Mouse (Mus musculus) CH12.LX (cell line): ENCODE measurements around the gene Gm21822. TPM values are rescaled to one million over a fixed set of nuclear protein-coding genes. Genes with fewer than 3 reads are reported as not detected.
"Not testable (repeated sequence)": the region's sequence is repeated elsewhere in the genome, so short reads cannot be mapped to it uniquely, and the experiment has no call there.

ENCODE experiments used
- DNase-seq: peaks from one replicate; pipeline ENCODE4 v3.0.0-alpha.2; 2013; ENCODE audit errors: extremely low read depth
- H3K27ac ChIP-seq: 2 replicates; pipeline ENCODE4 v1.5.1; 2012; ENCODE audit warnings: low read depth, mild to moderate bottlenecking, control low read depth, moderate library complexity; ENCODE audit not compliant: insufficient read depth
- H3K27me3 ChIP-seq: replicated peaks from 2 replicates; pipeline ENCODE3; 2012; ENCODE audit warnings: inconsistent platforms
- H3K36me3 ChIP-seq, 2 experiments: replicated peaks in 1 of 2; 2 replicates each; pipeline versions ENCODE3 to v1.6.1; 2012; ENCODE audit warnings: inconsistent platforms in 1 of 2, low read length in 1 of 2, mild to moderate bottlenecking in 1 of 2, mixed read lengths in 1 of 2, moderate library complexity in 1 of 2; ENCODE audit not compliant: control insufficient read depth in 1 of 2, insufficient read depth in 1 of 2
- H3K4me1 ChIP-seq, 2 experiments: 2 replicates each; pipeline ENCODE4 v1.6.1; 2012; ENCODE audit warnings: inconsistent platforms in 1 of 2, moderate library complexity in 1 of 2; ENCODE audit not compliant: insufficient read depth in 2 of 2, control insufficient read depth in 1 of 2
- H3K4me2 ChIP-seq: 2 replicates; pipeline ENCODE4 v1.6.1; 2012; ENCODE audit warnings: low read depth, mild to moderate bottlenecking, control low read depth; ENCODE audit not compliant: poor library complexity, insufficient read depth, severe bottlenecking
- H3K4me3 ChIP-seq, 3 experiments: fragments of 150-350 bp in 1 of 3; sonication (generic) in 1 of 3; replicated peaks in 1 of 3; 2 replicates each; pipeline versions ENCODE3 to v1.5.1; 2011 to 2012; ENCODE audit warnings: low read depth in 2 of 3, low read length in 2 of 3, mild to moderate bottlenecking in 2 of 3, moderate library complexity in 2 of 3, control low read depth in 1 of 3, improper control_type of control experiment in 1 of 3, inconsistent platforms in 1 of 3, mixed read lengths in 1 of 3; ENCODE audit not compliant: poor library complexity in 1 of 3
- H3K79me2 ChIP-seq: replicated peaks from 2 replicates; pipeline ENCODE4 v1.6.1; 2012; ENCODE audit warnings: mild to moderate bottlenecking, moderate library complexity; ENCODE audit not compliant: control insufficient read depth, poor library complexity, insufficient read depth, severe bottlenecking; ENCODE audit errors: extremely low read depth
- H3K9ac ChIP-seq: 2 replicates; pipeline ENCODE4 v1.6.1; 2012; ENCODE audit warnings: low read depth, mild to moderate bottlenecking, control low read depth, moderate library complexity; ENCODE audit not compliant: insufficient read depth
- H3K9me3 ChIP-seq: replicated peaks from 2 replicates; pipeline ENCODE3; 2012; ENCODE audit warnings: low read length, inconsistent platforms, mixed read lengths
- dilution Hi-C: fragments of 300-500 bp; cut with MboI; formaldehyde crosslinking; loops from 2 replicates; pipeline ENCODE4 v1.14.3; 2020; ENCODE audit warnings: low sequenced_read_pairs; ENCODE audit not compliant: extremely low pct_unique_long_range_greater_than_20kb, extremely low pct_ligation_motif_present
- in situ Hi-C: fragments of 300-500 bp; cut with MboI; formaldehyde crosslinking; loops from 3 replicates; pipeline ENCODE4 v1.14.3; 2019; ENCODE audit warnings: low sequenced_read_pairs, low pct_ligation_motif_present, low pct_unique_long_range_greater_than_20kb, mixed read lengths
- polyA plus RNA-seq: library from polyadenylated mRNA; unstranded; fragments of >175 nt; gene quantifications from 2 replicates; pipeline ENCODE4 v1.2.1, GENCODE M21; 2012; ENCODE audit warnings: low read depth; ENCODE audit not compliant: insufficient read length
- total RNA-seq, 2 experiments: library from RNA; depleted of rRNA; stranded (reverse); fragments of 300-350 nt in 1 of 2; fragments of >200 nt in 1 of 2; gene quantifications; 2 replicates each; pipeline ENCODE4 v1.2.3; 2012 to 2014

The Gm21822 gene
- total RNA-seq (2012; rRNA removed), result not detected in 2 replicates
- total RNA-seq (2014; rRNA removed), result not detected in 2 replicates
- not detected in 2 replicates for polyA plus RNA-seq

GRCm38 (mm10) chrY:18654182-18654581, at the start of gene Gm21822:
Gm21822 (plus strand) TSS chrY:18654482.
- H3K36me3 ChIP-seq, H3K9me3 ChIP-seq, in situ Hi-C loops, H3K27ac ChIP-seq, DNase-seq, dilution Hi-C loops, H3K9ac ChIP-seq, H3K4me3 ChIP-seq, H3K4me2 ChIP-seq, H3K79me2 ChIP-seq, H3K27me3 ChIP-seq, H3K4me1 ChIP-seq: not testable (repeated sequence)
